Mouse (Mus musculus) Muller cell, postnatal 12 days (primary cell): Measurements from ENCODE around the gene Ercc6l.
A peak's percentile ranks its signal among the peaks of the same experiment; 100 is the strongest.

Experiments used
- DNase-seq: peaks from one replicate; pipeline ENCODE4 v3.0.0-alpha.2; 2015; ENCODE audit errors: inconsistent ontology term

The Ercc6l gene

DNA sequence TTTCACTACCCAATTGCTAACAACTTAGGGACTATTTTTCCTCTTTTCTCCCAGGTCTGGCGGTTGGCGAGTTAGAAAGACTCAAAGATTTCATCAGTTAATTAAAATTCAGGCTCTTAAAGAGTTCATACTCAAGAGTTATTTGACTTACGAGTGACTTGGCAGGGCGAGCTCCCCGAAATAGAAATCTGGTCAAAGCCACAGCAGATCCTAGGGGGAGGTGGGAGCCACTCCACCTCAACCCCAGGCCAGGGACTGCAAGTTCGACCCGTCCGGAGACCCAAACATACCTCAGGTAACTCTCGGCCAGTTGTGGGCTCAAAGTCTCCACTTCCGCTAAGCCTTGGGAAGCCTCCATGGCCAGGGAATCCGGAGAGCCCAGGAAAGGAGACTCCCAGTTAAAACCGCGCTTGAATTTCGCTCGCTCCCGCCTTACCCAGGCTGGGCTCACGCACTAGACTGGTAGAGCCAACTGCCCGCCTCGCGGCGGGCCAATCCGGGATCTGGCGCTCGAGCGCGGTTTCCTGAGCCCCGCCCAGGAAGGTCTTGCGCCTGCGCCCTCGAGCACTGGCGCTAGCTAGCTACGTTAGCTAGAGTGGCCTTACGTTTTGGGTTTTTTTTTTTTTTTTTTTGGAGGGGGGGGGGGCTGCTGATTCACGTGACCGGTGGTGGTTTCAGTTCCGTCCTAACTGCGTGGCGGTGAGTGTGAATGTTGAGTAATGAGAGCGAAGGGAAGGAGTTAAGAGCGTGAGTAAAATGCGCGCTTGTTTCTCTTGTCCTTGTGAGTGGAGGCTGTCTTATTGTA is at the start of gene Ercc6l:
TSS of gene Ercc6l (minus strand) at position 474 of the 805 bp plus-strand sequence.
- peak; percentile 97 for DNase-seq

GRCm38 (mm10) chrX:102190840-102191239 is 33.9 kb upstream of the Ercc6l start:
- no peak for DNase-seq

- DNase-seq = no peak
These were observed 32.7 kb upstream of the Ercc6l start for GRCm38 (mm10) chrX:102189581-102189980.

- peak; percentile 78 for DNase-seq
These were observed 32.0 kb upstream of the Ercc6l start, which contains the start of gene Rps4x for GRCm38 (mm10) chrX:102188712-102189497. TSS of gene Rps4x (minus strand) at chrX:102189394.

DNA sequence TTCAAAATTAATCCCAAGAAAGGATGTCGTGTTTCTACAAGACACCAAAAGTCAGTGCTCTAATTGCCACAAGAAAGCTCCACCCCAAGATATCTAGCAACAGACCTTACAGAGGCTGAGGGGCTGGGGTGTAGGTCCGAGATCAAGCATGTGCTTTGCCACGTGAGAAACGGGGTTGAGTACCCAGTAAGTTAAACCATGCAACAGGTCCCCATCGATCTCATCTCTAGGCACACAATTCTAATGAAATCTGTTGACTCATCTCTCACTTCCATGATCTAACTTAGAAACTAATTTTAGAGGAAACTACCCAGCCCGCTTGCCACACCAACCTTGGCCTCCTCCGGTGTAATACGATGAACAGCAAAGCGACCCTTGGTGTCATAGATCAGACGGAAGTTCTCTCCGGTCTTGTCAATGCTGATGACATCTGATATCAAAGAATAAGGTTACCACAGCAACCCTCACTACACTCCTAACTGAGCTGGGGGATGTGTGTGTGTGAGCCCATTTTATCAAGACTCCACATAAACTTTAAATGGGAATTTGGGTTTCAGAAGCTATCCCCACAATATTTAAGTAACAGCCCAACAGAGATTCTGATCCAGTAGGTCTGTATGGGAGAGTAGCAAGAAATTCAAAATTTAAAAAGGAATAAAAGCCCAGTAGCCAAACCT is 30.3 kb upstream of the Ercc6l start:
- DNase-seq = no peak

DNA sequence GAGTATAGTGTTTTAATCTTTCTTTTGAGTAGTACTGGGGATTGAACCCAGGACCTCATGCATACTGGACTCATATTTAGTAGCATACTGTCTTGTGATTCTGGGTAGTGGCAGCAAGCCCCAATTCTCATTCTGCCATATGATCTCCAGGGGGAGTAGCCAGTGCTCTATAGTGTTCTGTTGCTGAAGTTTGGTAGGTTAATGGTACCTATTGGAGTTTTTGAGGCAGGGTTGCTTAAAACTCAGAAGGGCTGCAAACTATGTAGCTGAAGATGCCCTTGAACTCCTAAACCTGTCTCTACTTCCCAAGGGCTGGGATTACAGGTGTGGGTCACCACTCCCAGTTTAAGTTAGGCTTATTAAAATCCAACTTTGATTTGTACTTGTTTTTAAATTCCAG is 25.7 kb upstream of the Ercc6l start:
- DNase-seq = no peak

GRCm38 (mm10) chrX:102175538-102176287 is 18.8 kb upstream of the Ercc6l start:
- DNase-seq = no peak

DNA sequence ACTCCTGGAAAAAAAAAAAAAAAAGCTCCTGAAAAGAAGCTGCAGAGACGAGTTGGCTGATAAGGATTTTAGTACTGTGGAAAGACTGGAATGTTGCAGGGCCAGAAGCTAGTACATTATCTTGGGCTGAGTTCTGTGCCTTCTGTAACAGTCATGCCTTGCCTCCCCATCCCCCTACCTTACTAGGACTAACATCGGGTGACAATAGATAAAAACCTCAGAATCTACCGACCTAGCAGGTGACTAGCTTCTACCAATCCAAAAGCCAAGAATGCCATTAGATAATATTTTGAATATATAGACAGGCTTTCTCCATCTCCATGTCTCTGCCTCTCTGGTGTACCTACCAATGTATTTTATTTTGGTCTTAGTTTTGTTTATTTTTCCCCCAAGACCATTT is 14.0 kb upstream of the Ercc6l start:
- no peak for DNase-seq

DNA sequence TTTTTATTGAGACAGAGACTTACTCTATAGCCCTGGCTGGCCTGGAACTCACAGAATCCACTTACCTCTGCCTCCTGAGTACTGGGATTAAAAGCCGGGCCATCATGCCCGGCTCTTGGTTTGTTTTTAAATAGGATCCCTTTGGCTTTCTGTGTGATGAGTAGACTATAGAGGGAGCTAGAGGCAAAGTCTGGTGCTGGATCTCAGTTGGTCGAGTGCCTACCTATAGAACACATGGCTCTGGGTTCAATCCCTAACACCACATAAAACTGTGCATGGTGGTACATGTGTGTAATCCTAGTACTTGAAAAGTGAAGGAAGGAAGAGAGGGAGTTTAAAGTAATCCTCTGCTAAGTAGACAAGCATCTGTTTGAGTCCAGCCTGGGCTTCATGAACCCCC is 13.2 kb upstream of the Ercc6l start:
- DNase-seq = no peak

GRCm38 (mm10) chrX:102169724-102170123 is 12.8 kb upstream of the Ercc6l start:
- peak; percentile 49 for DNase-seq

DNA sequence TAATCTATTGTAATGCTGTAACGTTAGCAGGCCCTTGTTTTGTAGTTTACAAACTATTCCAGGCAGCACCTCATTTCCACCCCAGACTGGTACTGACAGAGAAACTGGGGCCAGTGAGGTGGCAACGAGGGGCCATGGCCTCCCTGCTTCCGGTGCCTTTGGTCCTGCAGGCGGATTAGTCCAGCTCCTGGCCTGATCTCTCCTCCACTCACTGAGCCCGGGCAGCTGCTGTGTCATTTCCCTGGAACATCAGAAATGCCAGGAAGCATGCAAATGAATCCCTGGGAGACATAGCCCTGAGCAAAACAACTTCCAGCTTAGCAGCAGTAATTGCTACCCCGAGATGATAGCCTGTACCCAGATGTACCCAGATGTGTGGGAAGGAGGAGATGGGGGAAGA is 10.1 kb upstream of the Ercc6l start:
- DNase-seq = peak; percentile 45

- DNase-seq = peak; percentile 79
These were observed 9.6 kb upstream of the Ercc6l start for GRCm38 (mm10) chrX:102166521-102166920.

- no peak for DNase-seq
These were observed 6.6 kb upstream of the Ercc6l start for GRCm38 (mm10) chrX:102163529-102163928.

- no peak for DNase-seq
These were observed 6.2 kb upstream of the Ercc6l start for GRCm38 (mm10) chrX:102163096-102163495.

DNA sequence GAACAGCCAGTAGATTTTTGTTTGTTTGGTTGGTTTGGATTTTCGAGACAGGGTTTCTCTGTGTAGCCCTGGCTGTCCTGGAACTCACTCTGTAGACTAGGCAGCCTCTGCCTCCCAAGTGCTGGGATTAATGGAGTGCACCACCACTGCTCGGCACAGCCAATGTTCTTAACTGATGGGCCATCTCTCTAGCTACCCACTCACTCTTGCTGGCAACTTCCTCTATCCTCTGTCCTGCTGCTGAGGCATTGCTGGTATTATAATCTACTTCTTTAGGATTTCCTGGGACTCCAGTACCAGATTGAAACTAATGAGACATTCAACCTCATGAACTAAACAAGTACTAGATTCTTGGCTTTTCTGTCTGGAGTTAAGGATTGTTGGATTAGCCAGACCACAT is 3.6 kb upstream of the Ercc6l start:
- DNase-seq = no peak

- DNase-seq = no peak
These were observed 2.9 kb upstream of the Ercc6l start for GRCm38 (mm10) chrX:102159778-102160177.

- no peak for DNase-seq
These were observed 516 bp upstream of the Ercc6l start for GRCm38 (mm10) chrX:102157423-102157791.

DNA sequence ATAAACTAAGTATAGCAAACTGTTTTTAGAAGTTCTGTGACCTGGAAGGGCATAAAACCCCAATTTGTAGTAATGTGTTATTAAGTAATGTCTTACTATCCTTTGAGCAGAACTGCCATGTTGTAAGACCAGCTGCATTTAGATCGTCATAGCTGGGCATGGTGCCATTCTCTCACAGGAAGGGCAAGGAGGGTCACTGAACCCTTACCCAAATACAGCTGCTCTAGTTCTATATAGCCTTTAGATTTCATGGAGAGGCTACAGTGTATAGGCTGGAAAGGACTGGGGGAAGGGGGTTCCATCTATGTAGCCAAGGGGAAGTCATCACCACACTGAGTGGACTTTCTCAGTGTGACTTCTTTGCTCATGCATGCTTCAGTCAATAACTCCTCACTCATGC is 15.7 kb downstream of the Ercc6l start:
- DNase-seq = no peak

- DNase-seq = no peak
These were observed 35.6 kb downstream of the Ercc6l start for GRCm38 (mm10) chrX:102121321-102121720.

- DNase-seq = peak; percentile 96
These were observed 37.6 kb downstream of the Ercc6l start, which contains the start of gene Pin4 for GRCm38 (mm10) chrX:102119042-102119864. TSS of gene Pin4 (plus strand) at chrX:102119447.

GRCm38 (mm10) chrX:102115676-102116075 is 41.2 kb downstream of the Ercc6l start:
- DNase-seq = peak; percentile 49
